Mouse (Mus musculus) forebrain, postnatal 0 days (tissue): ENCODE data around the gene Lingo2. TPM values are rescaled to one million over a fixed set of nuclear protein-coding genes. Genes with fewer than 3 reads are reported as not detected.
A peak's percentile ranks its signal among the peaks of the same experiment; 100 is the strongest.

Source experiments
- ATAC-seq: fragments of 200-750 bp; cut with Nextera tagmentation; 2 replicates; pipeline ENCODE4 v1.8.0; 2017; ENCODE audit warnings: mild to moderate bottlenecking, moderate library complexity
- DNase-seq: peaks from one replicate; pipeline ENCODE4 v3.0.0-alpha.2; 2015
- H3K27ac ChIP-seq: fragments of 300-500 bp; sonication (generic); 2 replicates; pipeline ENCODE4 v1.5.1; 2014; ENCODE audit warnings: low read depth, mild to moderate bottlenecking, antibody characterized with exemption, low read length, moderate library complexity, mixed read lengths
- H3K27me3 ChIP-seq: fragments of 300-500 bp; sonication (generic); 2 replicates; pipeline ENCODE4 v1.6.1; 2014; ENCODE audit warnings: mild to moderate bottlenecking, low read length, mixed read lengths; ENCODE audit not compliant: insufficient read depth
- H3K36me3 ChIP-seq: fragments of 300-500 bp; sonication (generic); 2 replicates; pipeline ENCODE4 v1.6.1; 2014; ENCODE audit warnings: mild to moderate bottlenecking, moderate library complexity; ENCODE audit not compliant: insufficient read depth
- H3K4me1 ChIP-seq: fragments of 300-500 bp; sonication (generic); 2 replicates; pipeline ENCODE4 v1.6.1; 2014; ENCODE audit warnings: antibody characterized with exemption; ENCODE audit not compliant: insufficient read depth
- H3K4me2 ChIP-seq: fragments of 300-500 bp; sonication (generic); 2 replicates; pipeline ENCODE4 v1.6.1; 2014; ENCODE audit warnings: low read depth, mild to moderate bottlenecking, moderate library complexity
- H3K4me3 ChIP-seq: fragments of 300-500 bp; sonication (generic); 2 replicates; pipeline ENCODE4 v1.5.1; 2014; ENCODE audit warnings: low read depth, low read length, mixed read lengths
- H3K9ac ChIP-seq: fragments of 300-500 bp; sonication (generic); 2 replicates; pipeline ENCODE4 v1.6.1; 2014; ENCODE audit warnings: mild to moderate bottlenecking
- H3K9me3 ChIP-seq: fragments of 300-500 bp; sonication (generic); 2 replicates; pipeline ENCODE4 v1.6.1; 2016; ENCODE audit warnings: low read length
- CTCF ChIP-seq: sonication (generic); IDR thresholded peaks from 2 replicates; pipeline ENCODE4 v1.5.1; 2016; ENCODE audit warnings: antibody characterized with exemption, control low read depth, low read depth
- WGBS: fragments of 180-500 bp; shearing (Covaris S2); extraction: QIAGEN DNeasy Blood & Tissue Kit; methylation state at CpG from one replicate; pipeline ENCODE4 v1.1.7; 2014; 5-methylcytosine and 5-hydroxymethylcytosine counted together
- polyA plus RNA-seq: library from polyadenylated mRNA; unstranded; fragments of >200 nt; fragmentation: Nextera tagmentation; extraction: Ambion mirVana; gene quantifications from 2 replicates; pipeline ENCODE4 v1.2.1, GENCODE M21; 2015
- total RNA-seq: library from RNA; depleted of rRNA; stranded (reverse); fragments of >200 nt; gene quantifications from 2 replicates; pipeline ENCODE4 v1.2.3, GENCODE M21; 2014; rRNA removed

Lingo2 gene
- 29.8 and 43.2 TPM in 2 replicates for total RNA-seq
- polyA plus RNA-seq = 18.7 and 43.8 TPM in 2 replicates

- peak; percentile 62 for DNase-seq
- Histone ChIP-seq H3K36me3 (no peaks in the 10 kb centered on the region), H3K9ac (peak within 1 kb of the TSS; percentile 66), H3K27me3 (peaks cover 10% of the 10 kb centered on the region), H3K27ac (0 out of 2 replicates have a peak within 1 kb of the TSS, but pooled peaks have one; percentile 5), H3K9me3 (no peaks in the 10 kb centered on the region), H3K4me1 (peaks cover 8% of the 10 kb centered on the region; the same call in 1 of the 2 replicates), H3K4me3 (peak within 1 kb of the TSS; percentile 67), H3K4me2 (peak within 1 kb of the TSS; percentile 91)
- ATAC-seq = peak; percentile 54
- no peak for TF ChIP-seq CTCF
- 1% methylated on average over 61 of the region's 61 CpGs for WGBS
Measured at GRCm38 (mm10) chr4:36951150-36951954, at the start of gene Lingo2. TSS of gene Lingo2 (minus strand) at chr4:36951747.

DNA sequence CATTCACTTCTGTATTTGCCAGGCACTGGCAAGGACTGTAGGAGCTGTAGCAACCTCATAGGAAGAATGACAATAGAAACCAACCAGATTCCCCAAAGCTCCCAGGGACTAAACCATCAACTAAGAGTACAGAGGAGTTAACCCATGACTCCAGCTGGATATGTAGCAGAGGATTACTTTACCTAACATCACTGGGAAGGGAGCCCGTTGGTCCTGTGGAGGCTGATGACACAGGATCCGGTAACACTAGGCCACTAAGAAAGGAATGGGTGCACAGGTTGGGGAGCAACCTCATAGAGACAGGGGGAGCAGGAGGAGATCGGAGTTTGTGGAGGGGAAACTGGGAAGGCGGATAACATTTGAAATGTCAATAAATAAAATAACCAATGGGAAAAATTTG, 21.8 kb upstream of the Lingo2 start:
- ATAC-seq (no peak), DNase-seq (no peak)
- H3K4me1 ChIP-seq = no peaks in the 10 kb centered on the region
- H3K9ac ChIP-seq = no peak overlapping the region
- H3K4me3 ChIP-seq = no peak overlapping the region
- 93% methylated on average over 4 of the region's 4 CpGs for WGBS
- H3K36me3 ChIP-seq = no peaks in the 10 kb centered on the region
- H3K27me3 ChIP-seq = no peaks in the 10 kb centered on the region
- H3K27ac ChIP-seq = no peak overlapping the region
- H3K4me2 ChIP-seq = no peak overlapping the region
- no peaks in the 10 kb centered on the region for H3K9me3 ChIP-seq
- no peak for TF ChIP-seq CTCF

- TF ChIP-seq CTCF = peak; percentile 52
- H3K36me3 ChIP-seq = no peaks in the 10 kb centered on the region
- H3K27ac ChIP-seq = 0 out of 2 replicates have a peak overlapping the region, but pooled peaks have one; percentile 29
- ATAC-seq = peak; percentile 15; the same call in 1 of the 2 replicates
- 4% methylated on average over 20 of the region's 20 CpGs for WGBS
- H3K9ac ChIP-seq = no peak overlapping the region; the same call in none of the 2 replicates
- peaks cover 10% of the 10 kb centered on the region for H3K27me3 ChIP-seq
- H3K4me2 ChIP-seq = peak overlapping the region; percentile 91
- H3K9me3 ChIP-seq = no peaks in the 10 kb centered on the region
- peaks cover 8% of the 10 kb centered on the region; the same call in 1 of the 2 replicates for H3K4me1 ChIP-seq
- peak overlapping the region; percentile 67 for H3K4me3 ChIP-seq
- peak; percentile 68 for DNase-seq
Measured at GRCm38 (mm10) chr4:36952431-36953429, 1.2 kb upstream of the Lingo2 start.

- no peak for ATAC-seq
- peaks cover 8% of the 10 kb centered on the region; the same call in 1 of the 2 replicates for H3K4me1 ChIP-seq
- H3K36me3 ChIP-seq = no peaks in the 10 kb centered on the region
- no peak for TF ChIP-seq CTCF
- peak overlapping the region; percentile 66 for H3K9ac ChIP-seq
- H3K27me3 ChIP-seq = peaks cover 10% of the 10 kb centered on the region
- H3K9me3 ChIP-seq = no peaks in the 10 kb centered on the region
- peak; percentile 47 for DNase-seq
- WGBS = 1% methylated on average over 7 of the region's 7 CpGs
- peak overlapping the region; percentile 67 for H3K4me3 ChIP-seq
- no peak overlapping the region for H3K27ac ChIP-seq
- H3K4me2 ChIP-seq = peak overlapping the region; percentile 91
Measured at GRCm38 (mm10) chr4:36951955-36952215, 338 bp upstream of the Lingo2 start.

- Histone ChIP-seq H3K4me3 (peak overlapping the region; percentile 67), H3K27me3 (peaks cover 10% of the 10 kb centered on the region), H3K4me2 (peak overlapping the region; percentile 91), H3K4me1 (peaks cover 8% of the 10 kb centered on the region; the same call in 1 of the 2 replicates), H3K9ac (peak overlapping the region; percentile 66), H3K27ac (0 out of 2 replicates have a peak overlapping the region, but pooled peaks have one; percentile 5), H3K9me3 (no peaks in the 10 kb centered on the region), H3K36me3 (no peaks in the 10 kb centered on the region)
- 2% methylated on average over 11 of the region's 11 CpGs for WGBS
- ATAC-seq (peak; percentile 49), DNase-seq (no peak)
- no peak for TF ChIP-seq CTCF
Measured at GRCm38 (mm10) chr4:36950790-36951149, 777 bp downstream of the Lingo2 start.

DNA sequence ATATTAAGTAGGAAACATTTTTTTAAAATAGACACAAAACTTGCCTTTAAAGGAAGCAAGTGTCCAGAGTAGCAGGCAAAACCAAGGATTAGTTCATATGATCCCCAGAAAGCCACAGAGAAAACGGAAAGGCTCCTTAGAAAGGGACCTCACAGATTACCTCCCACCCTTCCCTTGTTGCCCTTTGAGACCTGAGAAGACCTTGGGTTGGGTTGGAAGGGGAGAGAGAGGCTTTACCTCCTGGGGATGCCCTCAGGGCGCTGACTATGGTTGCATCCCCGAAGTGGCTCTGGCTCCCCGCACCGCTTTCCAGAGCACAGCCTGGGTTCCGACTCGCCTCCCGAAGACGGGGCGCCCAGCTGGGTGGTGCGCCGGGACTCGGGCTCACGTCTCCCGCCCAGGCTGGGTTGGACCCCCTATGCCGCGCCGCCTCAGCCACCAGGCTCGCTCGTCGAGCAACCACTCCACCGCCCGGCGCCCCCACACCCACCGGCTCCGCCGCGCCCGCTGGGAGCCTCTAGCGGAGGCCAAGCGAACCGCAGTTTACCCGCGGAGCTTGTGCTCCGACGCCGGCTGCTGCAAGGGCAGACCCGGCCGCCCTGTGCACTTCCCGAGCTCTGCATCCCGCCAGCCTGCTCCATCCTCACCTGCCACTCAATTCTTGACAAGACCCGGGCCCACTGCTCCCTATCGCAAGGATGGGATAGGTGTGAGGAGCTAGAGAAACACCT, 1.4 kb downstream of the Lingo2 start:
- peaks cover 10% of the 10 kb centered on the region for H3K27me3 ChIP-seq
- WGBS = 1% methylated on average over 43 of the region's 43 CpGs
- H3K9me3 ChIP-seq = no peaks in the 10 kb centered on the region
- H3K4me2 ChIP-seq = peak overlapping the region; percentile 91
- H3K4me3 ChIP-seq = peak overlapping the region; percentile 67
- DNase-seq = peak; percentile 90
- H3K27ac ChIP-seq = 0 out of 2 replicates have a peak overlapping the region, but pooled peaks have one; percentile 5
- no peaks in the 10 kb centered on the region for H3K36me3 ChIP-seq
- peak; percentile 94 for ATAC-seq
- peak overlapping the region; percentile 66 for H3K9ac ChIP-seq
- H3K4me1 ChIP-seq = peaks cover 8% of the 10 kb centered on the region; the same call in 1 of the 2 replicates
- peak; percentile 93 for TF ChIP-seq CTCF
